Mouse (Mus musculus) lung, postnatal 25 days (tissue): ENCODE data around the gene Dok4.
"Not testable (repeated sequence)": the region's sequence is repeated elsewhere in the genome, so short reads cannot be mapped to it uniquely, and the experiment has no call there.

ENCODE experiments used
- DNase-seq: peaks from one replicate; pipeline ENCODE4 v3.0.0; 2022; ENCODE audit warnings: low spot score

Gene Dok4

DNA sequence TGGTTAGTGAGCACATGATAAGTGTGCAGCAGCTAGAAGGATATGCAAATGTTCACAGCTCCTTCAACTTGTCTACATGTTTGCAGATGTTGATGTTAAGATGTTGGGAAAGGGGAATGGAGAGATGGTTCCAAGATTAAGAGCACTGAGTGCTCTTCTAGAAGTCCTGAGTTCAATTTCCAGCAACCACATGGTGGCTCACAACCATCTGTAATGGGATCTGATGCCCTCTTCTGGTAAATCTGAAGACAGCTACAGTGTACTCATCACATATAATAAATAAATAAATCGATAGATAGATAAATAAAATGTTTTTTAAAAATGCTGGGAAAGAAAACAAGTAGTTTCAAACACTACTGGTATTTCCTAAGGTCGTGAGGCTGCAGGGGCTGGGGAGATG, 34.9 kb downstream of the Dok4 start:
- DNase-seq, result no peak

DNA sequence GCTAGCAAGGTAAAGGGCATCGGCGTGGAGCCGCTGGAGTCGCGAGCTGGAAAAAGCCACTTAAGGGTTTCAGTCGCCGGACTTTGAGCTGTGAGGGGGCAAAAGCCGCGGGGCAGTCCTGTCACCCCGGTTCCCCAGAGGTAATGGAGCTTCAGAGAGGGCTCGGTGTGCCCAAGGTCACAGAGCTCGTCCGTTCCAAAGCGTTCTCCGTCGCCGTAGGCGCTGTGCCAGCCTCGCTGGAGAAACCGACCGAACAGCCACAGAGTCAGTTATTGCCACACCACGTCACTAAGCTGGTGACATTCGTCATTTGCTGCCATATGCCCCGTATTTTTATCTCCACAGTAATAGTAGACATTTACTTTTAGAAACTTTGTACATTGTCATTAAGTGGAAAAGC, 37.5 kb downstream of the Dok4 start:
- DNase-seq, result peak; percentile 70

DNA sequence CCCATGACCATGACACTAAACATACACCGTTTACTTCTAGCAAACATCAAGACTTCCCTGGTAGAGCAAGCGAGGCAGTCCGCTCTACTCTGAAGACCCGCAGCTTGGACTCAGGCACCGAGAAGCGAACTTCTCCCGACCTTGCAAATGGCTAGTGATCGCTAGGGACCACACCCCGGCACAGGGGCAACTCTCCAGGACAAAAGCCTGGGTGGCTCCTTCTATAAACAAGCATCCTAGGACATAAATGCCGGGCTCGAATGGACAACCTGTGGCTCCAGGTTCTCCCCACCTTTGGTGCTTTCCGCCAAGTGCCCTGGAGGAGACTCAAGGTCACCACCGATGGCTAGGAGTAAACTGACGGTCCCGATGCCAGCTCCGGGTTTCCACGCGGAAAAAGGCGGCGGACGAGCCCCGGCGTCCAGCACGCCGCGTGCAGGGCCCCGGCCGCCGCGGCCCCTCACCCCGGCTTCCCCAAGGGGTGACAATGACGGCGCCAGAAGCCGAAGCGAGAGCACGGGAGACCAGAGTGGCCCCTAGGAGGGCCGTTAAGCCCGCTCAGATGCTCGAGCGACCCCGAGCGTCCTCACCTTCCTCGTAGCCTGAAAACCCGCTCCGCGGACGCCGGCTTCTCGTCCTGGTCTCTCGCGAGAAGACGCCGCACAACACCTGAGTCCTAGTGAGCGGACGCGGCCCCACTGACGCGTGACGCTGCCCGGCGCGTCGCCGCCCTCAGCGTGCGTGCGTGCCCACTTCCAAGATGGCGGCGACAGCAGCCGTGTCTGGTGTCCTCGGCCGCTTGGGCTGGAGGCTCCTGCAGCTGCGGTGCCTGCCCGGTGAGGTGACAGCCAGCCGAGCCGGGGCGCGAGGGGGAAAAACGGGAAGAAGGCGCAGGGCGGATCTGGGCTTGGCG, 38.2 kb downstream of the Dok4 start, which contains the start of the genes Coq9 and Ciapin1:
Gene Coq9, plus strand, starts transcription at position 660 of the 913 bp plus-strand sequence.
Gene Ciapin1, minus strand, starts transcription at position 697 of the 913 bp plus-strand sequence.
- peak; percentile 96 for DNase-seq

DNA sequence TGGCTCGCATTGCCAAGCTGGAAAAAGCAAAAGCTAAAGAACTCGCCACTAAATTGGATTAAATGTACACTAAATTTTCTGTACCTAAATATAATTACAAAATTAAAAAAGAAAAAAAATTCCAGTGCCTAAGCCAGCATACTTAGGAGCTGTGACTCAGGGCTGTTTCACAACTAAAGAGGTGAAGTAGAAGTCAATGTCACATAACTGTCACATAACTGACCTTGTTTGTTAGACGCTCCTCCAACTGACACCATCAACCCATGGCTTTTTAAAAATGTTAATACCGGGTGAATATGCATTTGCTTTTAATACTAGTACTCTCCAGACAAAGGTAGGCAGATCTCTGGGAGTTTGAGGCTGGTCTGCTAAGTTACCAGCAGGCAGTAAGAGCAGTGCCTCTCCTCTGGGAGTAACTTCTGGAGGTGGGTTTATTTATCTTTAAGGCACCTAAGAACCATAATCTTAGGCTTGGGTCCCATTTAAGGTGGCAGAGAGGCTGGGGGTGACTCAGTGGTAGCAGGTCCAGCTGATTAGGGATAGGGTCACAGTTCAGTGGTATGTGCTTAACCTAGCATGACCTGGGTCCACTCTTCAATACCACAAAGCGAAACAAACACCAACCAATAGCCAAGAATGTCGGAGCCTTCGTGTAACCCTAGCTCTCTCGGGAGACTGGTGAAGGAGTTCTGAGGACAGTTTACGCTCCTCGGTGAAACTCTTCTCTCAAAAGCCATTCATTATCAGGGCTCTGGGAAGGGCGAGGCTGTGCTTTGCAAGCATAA, 39.5 kb downstream of the Dok4 start:
- DNase-seq, result no peak

DNA sequence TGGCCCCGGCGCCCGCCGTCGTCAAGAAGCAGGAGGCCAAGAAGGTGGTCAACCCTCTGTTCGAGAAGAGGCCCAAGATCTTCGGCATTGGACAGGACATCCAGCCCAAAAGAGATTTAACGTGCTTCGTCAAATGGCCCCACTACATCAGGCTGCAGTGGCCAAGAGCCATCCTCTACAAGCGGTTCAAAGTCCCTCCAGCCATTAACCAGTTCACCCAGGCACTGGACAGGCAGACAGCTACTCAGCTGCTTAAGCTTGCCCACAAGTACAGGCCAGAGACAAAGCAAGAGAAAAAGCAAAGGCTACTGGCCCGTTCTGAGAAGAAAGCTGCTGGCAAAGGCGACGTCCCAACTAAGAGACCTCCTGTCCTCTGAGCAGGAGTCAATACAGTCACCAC, 40.4 kb downstream of the Dok4 start:
- not testable (repeated sequence) for DNase-seq

DNA sequence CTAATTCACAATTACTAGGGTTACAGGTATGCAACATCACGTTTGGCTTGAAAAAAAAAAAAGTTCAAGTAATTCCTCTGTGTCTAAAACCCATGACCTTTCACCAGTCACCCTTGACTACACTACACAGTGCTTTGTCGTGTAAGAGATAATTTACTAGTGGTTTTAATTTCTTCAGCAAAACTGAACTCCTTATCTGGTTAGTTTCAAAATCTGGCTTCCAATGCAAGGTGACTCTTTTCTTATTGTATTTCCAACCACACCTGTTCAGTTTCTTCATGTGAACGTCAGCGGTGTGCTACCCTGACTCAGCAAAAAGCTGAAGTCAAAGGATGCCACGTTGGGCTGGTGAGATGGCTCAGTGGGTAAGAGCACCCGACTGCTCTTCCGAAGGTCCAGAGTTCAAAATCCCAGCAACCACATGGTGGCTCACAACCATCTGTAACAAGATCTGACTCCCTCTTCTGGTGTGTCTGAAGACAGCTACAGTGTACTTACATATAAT, 42.2 kb downstream of the Dok4 start:
- not testable (repeated sequence) for DNase-seq

DNA sequence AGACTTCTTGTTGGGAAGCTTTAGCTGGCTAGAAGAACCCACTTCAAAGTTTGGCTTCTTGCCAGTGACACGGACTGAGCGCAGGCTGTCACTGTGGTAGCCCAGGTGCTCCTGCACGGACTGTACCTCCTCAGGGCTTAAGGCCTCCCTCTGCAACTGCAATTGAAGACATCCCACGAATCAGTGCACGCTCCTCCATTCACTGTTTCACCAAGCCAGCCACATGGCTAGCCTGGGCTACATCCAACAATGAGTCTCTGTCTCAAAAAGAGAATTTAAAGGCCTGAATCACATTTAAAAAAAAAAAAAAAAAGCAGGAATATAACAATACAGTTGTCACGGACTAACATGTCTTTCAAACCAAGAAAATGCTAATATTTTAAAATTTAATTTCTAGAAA, 47.8 kb downstream of the Dok4 start:
- no peak for DNase-seq

DNA sequence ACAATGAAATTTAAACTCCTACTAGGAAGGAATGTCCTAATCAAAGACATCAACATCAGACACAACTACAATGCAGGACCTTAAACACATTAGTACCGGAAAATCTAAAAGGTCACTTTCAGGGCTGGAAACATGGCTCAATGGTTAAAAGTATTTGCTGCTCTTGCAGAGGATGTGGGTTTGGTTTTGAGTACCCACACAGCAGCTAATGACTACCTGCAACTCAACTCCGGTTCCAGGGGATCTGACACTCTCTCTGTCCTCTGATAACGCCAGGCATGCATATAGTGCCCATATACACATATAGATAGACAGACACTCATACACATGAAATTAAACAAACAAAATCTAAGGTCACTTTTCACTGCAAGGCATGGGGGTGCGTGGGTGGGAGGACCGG, 49.9 kb downstream of the Dok4 start:
- no peak for DNase-seq

DNA sequence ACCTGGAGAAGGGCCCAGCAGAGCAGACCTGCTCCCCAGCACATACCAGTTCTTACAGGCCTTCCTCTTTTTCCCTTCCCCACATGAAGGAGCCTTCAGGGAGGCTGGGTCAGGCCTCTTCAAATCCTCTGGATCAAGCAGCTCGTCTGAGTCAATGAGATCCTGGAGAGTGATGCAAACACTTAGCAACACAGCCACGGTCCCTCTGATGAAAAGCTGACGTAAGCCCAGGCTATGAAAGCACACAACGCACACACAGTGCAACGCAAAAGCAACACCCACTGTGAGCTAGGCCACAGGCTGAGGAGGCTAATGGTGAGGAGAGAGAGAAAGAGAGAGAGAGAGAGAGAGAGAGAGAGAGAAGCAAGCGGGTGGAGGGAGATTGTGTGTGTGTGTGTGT, 51.0 kb downstream of the Dok4 start:
- no peak for DNase-seq

DNA sequence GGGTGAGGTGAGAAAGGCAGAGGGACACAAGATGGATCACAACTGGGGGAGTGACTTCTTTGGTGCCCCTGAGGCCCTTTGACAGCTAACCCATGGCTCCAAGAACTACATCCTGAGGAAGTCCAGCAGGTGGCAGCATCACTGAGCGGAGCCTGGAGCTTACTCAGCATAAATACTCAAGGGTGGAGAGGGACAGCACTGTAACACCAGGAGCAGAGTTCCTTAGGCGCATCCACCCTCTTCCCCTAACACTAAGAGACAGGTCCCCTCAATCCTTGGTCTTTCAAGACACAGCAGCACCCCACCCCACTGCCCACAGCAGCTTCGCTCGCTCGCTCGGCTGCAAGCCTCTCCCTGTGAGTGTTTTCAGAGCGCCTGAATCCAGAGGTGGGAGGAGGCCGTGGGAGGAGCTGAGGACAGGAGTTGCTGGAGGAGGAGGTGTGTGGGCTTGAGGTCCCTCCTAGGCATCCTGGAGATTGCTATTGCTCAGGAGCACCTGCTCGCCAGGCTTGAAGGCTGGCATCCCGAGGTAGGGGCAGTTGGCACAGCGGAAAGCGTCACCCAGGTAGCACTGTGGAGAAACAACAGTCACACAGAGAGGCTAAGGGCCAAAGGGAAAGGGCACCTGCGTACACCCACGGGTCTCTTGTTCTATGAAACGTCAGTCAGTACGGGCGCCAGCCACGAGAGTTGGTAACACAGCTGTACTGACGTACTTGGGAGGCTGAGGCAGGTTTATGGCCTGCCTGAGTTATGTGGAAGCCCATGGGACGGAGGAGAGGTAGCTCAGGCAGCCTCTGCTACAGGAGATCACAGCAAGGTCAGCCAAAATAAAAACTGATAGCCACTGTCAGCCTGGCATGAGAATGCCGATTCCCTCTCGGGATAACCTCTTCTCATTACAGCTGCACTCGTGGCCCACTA, 53.2 kb downstream of the Dok4 start:
- DNase-seq, result peak; percentile 57

DNA sequence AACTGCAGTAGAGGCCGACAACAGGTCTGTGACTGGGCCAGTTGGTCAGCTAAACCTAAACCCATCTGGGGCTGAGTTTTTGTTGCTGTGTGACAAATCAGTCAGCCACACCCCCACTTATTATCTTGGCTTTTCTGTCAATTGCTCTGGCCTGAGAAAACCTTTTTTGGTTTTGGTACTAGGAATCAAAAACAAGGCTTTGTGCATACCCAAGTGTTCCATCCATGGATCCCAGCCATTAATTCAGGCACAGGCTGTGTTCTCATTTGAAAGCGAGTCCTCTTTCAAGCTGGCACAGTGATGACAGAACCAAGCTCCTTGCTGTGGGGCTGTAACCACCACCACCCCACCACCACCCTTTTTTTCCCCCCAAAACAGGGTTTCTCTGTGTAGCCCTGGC, 54.7 kb downstream of the Dok4 start:
- no peak for DNase-seq

DNA sequence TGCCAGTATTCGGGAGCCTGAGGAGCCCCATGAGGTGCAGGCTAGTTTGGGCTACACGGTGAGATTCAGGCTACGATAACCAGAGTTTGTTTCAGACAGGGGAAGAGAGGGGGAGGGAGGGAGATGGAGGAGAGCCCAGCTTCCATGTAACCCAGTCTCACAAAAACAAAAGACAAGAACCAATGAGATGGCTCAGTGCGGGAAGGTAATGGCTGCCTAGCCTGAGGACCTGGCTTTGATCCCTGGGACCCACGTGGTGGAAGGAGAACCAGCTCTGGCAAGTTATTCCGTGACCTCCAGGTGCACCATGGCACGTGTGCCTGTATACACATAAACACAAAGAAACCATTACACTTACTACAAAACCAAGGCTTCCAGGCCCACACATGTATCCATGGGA, 55.6 kb downstream of the Dok4 start:
- DNase-seq, result no peak

DNA sequence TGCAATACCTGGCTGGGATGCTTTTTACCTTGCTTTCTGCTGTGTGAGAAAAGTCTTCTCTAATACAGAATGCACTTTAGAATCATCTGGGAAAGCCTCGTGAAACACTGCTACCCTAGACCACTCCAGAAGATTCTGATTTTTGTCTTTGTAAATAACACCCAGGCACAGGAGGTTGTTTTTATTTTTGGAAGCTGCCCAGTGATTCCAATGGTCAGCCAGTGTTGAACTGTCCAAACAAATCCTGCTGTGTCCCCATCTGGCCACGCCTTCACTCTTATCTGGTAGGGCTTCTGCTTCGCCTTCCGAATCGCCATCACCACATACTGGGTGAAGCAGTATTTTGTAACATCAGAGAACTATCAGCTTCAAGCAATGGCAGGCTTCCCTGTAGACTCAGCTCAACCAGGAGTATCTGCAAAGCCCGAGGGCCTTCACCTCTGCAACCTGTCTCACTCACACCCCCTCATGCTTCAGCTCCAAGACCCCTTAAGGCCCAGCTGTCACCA, 56.4 kb downstream of the Dok4 start:
- no peak for DNase-seq

DNA sequence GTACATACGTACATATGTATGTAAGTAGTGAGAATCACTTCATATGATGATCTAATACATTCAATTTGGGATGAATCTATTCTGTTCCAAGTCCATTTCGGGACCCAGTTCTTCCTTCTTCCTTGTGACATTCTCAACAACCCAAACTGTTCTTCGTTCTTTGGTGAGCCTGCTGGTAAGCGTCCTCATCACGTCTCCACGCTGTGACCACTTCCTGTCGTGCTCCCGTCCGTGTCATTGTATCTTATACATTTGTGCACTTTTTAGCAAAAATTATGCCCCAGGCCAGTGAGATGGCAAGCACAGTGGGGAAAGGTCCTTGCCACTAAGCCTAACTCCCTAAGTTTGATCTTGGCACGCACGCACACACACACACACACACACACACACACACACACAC, 58.2 kb downstream of the Dok4 start:
- DNase-seq, result no peak

DNA sequence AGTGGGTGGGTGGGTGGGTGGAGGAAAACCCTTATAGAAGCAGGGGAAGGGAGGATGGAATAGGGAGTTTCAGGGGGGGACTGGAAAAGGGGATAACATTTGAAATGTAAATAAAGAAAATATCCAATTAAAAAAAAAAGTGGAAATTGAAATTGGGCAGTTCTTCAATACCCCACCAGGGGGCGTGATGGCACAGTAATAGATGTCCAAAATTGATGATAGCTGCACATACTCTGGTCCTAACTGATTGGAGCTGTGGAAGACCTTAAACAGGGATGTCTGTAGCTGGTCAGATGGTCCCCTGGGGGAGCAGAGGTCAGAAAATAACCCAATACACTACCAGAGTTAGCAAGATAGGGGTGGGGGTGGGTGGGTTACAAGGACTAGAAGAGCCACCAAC, 61.6 kb downstream of the Dok4 start:
- no peak for DNase-seq
